Mouse (Mus musculus): ENCODE results near the gene A830018L16Rik.

GRCm38 (mm10) chr1:12008789-12009550, 595.1 kb downstream of the A830018L16Rik start:
- TF ChIP-seq CTCF (IDR thresholded peaks at IDR 0.05; ENCODE audit: borderline replicate concordance, control insufficient read depth, extremely low read depth, insufficient read depth, low read length, poor library complexity) (no peak), POLR2A (IDR thresholded peaks at IDR 0.05; ENCODE audit: control insufficient read depth, extremely low read depth, insufficient read depth, low read length, poor library complexity) (no peak)

Data from thymus, adult 2 months (tissue).